Mouse (Mus musculus) layer of hippocampus, adult 18-20 months (tissue): ENCODE measurements around the gene Tcte2. TPM values are rescaled to one million over a fixed set of nuclear protein-coding genes. Genes with fewer than 3 reads are reported as not detected.

Experiments
- DNase-seq, 2 experiments: peaks; one replicate each; pipeline ENCODE4 v3.0.0; 2022; ENCODE audit warnings: low spot score in 2 of 2
- total RNA-seq, 2 experiments: library from RNA; stranded (reverse); gene quantifications; 2 replicates each; pipeline ENCODE4 v1.2.3; 2021

Gene Tcte2
- total RNA-seq, 2 experiments from 2014 or later = 18.5 to 21.0 TPM

DNA sequence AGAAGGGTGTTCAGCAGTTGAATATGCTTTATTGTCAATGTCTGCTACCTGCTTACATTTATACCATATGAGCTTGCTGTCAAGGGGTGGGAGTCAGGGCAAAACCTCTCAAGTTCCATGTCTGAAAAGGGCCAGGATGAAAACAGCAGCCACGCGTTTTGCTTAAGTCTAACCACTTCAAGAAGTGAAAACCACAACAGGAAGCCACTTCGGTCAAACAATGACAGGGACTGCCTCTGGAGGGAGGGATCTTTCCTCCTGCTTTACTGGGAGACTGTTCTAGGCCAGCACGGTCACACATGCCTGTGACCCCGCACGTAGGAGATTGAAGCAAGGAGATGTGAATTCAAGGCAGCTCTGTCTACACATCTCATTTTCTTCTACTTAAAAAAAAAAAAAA, 15.3 kb downstream of the Tcte2 start:
- no peak for DNase-seq

DNA sequence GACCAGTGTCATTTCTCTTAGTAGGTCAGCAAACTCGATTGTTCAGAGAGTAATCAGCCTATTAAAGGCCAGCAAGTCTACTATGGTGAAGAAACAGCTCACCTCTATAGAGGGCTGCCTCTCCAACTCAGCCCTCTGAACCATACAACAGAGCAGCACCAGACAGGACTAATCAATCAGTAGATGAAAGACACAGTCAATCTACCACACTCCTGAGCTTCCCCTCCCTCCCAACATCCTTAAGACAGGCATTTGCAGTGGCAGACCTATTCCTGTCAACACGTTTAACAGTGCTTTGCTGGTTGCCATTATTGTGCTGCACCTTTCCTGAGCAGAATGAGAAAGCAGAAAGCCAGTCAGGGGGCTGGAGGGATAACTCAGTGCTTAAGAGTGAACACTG, 16.3 kb downstream of the Tcte2 start:
- no peak for DNase-seq

DNA sequence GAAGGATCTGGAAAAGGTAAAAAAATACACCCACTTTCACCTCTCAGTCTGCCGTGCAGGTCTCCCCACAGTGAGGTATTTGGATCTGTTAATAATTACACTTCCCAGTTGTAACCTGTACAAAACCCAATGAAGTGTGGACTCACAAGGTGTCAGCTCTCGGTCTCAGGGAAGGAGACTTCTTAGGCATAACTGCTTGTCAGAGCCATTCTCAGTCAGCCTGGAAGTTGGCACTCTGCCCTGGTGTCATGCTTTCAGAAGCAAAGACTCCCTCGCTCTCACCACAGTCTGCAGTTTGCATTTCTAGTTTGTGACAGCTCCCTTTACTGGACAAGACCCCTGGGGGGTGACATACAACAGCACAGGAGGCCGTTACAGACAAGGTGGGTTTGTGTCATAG, 16.8 kb downstream of the Tcte2 start:
- no peak for DNase-seq

DNA sequence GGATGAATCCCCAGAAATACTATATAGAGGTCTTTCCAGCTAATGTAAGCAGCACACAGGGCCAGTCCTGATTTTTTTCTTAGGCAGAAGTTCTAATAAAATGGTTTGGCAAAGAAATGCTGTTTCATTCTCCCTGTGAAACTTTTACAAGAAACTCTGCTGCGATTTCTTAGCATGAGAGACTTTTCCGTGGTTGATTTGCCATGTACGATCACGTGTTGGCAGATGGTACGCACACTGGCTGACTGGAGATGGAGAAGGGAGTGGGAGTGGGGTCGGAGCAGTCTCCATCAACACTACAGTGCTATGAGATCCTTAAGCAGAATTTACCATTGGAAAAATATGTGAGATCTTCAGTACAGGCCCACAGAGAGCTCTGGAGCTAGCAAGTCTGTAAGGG, 17.4 kb downstream of the Tcte2 start:
- no peak for DNase-seq

DNA sequence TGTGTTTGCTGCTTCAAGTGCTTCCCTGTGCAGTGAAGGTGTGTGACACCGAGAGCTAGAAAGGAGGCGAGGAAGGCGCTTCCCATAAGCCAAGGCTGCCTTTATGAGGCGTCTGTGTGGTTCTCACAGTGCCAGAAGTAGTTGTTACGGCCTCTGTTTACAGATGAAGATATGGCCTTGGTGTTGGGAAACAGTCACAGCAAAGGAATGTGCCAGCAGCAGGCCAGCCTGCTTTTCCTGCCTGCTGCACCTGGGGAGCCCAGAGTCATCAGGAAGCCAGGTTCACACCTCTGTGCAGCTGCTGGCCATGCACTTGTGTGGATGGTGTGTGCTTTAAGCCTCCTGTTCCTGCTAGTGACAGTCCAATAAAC, 17.9 kb downstream of the Tcte2 start:
- no peak for DNase-seq

DNA sequence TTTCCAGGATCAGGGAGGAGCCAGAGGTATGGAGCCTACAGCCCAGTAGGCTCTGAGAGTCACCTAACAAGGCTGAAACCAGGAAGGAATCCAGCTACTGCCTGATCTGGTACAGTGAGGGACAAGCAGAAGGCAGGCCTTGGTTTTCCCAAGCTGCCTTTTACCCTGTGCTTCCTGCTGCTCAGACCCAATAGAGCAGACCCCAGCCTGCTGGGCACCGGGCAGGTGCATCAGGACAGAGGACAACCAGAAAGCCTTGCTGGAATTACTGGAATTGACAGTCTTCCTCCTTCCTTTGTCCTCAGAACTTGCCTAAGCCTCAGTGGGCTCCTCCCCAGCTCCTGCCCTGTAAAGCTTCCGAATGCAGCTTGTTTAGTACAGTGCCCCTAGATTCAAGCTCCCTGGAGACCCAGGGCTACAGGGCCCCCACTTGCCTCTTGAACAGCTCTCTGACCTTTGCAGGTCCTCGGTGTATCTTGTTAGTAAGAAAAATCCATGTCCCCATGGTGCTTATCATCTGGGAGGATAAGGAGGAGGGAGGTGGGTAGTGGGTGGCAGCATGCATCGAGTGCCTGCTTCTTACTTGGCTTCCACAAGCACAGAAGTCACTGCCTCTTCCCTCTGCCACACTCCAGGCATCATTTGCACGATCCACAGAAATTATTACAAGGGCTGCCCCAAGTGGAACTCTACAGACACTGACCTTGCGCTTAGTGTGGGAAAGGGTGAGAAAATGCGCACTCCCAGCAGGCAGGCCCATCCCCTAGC, 18.5 kb downstream of the Tcte2 start:
- no peak for DNase-seq

DNA sequence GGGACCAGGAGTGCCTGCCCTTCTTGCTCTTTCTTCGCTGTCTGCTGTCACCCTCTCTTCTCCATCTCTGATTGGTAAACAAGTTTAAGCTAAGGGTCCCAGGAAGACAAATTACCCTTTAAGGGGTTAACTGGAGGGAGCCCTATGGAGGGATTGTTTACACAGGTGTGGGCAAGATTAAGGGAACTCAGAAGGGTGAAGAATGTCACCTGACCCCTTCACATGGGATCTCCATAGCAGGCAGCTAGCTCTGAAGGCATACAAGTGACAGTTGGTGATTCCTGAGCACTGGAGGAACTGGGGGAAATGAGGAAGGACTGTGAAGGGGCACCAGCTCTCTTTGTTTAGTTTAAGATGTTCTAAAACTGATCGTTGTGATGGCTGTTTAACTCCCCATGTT, 19.3 kb downstream of the Tcte2 start:
- no peak for DNase-seq

DNA sequence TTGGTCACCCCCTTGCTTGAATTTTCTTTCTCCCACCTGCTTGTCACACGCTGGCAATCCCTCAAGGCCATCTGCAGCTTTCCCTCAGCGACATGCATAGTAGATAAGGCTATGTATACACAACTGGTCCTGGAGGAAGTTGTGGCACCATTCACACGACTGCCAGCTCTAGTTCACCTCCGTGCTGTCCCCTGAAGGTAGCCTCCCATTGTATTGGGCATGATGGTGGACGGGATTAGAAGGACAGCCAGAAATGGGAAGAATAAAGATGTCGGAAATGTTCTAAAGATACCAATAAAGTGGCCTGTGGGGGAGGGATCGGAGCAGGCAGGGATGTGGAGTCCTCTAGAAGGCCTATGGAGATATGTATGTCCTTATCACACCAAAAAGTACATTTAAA, 20.0 kb downstream of the Tcte2 start:
- DNase-seq = no peak

DNA sequence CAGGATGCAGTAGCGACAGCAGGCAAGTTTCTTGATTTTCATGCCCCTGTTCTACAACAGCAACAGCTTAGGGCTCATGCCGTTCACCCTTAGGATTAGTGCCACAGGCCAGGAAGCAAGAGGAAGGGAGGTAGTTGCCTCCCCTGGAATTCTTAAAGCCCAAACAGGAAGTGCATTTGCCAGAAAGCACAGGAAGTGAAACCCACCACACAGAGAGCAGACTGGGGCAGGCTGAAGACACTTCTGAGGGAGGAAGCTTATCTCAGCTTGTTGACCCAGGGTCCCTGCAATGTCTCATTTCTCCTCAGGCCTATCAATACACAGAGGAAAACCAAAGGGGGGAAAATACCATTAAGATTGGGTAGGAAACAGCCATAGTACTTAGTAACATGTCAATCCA, 20.8 kb downstream of the Tcte2 start:
- no peak for DNase-seq

DNA sequence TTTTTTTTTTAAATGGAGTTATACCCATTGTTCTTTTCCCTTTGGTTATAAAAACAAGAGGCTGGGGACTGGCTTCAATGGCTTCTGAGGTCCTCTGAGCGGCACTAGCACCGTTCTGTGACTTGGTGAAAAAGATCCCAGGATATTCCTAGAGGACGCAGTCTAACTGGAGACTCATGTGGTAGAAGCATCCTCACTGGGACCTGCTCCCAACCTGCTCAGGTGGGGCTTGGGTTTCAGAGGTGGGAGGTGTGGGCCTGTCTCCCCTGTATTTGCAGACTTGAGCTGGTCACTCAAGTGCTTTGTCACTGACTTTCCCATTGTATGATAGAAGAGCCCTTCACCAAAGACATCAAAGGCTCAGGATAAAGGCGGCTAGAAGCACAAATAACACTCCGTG, 21.6 kb downstream of the Tcte2 start:
- DNase-seq = no peak

DNA sequence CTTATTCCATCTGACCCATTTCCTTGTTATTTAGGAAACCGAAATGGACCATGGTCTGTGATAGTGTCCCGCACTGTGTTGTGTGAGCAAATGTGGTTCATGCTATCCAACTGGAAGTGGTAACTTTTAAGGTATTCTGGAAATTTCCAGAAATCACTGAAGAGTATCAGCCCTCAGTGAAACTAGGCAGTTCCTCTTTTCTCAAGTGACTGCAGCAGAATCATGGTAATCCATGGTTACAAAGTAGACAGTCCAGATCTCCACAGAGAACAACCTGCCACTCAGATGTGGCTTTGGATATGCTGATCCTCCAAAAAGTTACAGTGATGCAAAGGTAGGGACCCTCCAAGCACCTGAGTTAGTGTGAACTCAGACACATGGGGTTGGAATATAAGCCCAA, 22.7 kb downstream of the Tcte2 start:
- no peak for DNase-seq

DNA sequence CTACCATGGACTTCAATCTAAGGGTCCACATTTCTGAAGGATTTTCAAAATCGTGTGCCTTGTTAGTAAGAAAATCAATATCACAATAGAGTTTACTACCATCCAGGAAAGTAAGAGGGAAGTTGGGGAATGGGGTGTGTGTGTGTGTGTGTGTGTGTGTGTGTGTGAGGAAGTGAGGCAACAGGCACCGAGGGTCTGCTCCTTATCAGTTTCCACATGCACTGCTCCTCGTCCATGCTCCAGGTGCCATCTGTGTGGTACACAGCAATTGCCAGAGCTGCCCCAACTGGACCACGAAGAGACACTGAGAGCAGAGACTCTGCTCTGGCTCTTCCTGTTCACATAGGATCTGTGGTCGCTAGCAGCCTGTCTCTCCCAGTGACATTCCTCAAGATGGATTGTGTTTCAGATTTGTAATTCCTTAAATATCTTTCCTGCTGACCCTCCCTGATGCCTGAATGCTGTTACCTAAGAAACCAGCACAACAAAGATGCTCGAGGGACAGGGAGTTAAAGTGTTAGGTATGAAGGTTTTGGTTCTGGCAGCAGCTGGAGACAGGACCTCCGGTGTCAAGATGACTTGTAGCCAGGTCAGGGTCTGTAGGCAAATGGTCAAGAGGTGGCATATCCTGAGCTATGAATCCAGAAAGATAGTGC, 23.4 kb downstream of the Tcte2 start:
- DNase-seq = no peak

DNA sequence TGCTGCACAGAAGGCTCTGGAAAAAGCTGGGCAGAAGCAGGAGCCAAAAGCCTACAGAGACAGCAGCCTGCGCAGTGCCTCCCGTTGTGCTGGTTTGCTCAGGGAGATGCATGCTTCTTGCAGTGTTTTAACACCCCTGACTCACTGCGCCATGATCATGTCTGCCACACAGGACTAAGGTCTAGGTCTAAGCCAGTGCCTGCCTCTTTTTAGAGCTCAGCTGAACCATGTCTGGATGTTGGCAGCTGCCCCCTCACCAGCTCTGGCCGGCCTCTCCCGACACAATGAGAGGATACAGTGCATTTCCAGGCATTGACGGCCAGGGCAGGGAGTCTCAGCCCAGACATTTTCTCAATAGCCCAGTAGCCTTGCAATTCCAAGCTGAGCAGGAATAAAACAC, 24.3 kb downstream of the Tcte2 start:
- no peak for DNase-seq

DNA sequence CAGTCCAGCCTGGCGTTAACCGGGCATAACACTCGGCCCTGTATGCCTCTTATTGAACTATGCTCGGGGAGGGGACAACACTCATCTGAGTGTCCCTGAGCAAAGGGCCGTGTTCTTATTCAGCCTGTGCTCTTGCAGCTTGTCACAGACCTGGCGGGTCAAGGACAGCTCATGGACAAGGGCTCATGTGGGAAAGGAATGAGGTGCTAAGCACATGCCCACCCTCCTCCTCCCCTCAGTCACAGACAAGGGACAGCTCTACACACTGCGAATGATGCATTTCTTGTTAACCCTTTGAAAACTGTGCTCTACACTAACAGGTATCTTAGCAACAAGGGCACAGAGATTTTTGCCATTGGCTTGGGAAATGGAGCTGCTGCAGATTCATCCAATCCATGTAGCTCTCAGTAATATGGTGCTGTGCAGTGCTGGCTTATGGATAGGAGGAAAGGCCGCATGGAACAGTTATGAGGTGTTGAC, 25.8 kb downstream of the Tcte2 start:
- no peak for DNase-seq

DNA sequence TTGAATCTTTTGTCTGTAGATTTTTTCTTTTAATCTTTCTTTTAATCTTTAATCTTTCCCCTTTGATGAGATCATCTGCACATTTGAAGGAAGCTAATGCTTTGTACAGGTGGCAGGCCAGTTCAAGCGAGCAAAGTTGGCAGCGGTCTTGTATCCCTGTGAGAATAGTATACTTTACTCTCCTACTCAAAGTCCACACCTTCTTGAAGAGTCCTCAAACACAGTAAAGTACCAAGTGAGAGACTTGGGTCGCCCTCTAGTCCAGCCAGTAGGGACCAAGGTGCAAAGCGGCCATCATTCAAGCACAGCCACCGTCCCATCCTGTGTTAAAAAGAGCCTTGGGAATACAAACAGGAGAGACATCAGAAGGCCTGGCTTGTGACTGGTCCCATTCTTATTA, 26.6 kb downstream of the Tcte2 start:
- DNase-seq = no peak

DNA sequence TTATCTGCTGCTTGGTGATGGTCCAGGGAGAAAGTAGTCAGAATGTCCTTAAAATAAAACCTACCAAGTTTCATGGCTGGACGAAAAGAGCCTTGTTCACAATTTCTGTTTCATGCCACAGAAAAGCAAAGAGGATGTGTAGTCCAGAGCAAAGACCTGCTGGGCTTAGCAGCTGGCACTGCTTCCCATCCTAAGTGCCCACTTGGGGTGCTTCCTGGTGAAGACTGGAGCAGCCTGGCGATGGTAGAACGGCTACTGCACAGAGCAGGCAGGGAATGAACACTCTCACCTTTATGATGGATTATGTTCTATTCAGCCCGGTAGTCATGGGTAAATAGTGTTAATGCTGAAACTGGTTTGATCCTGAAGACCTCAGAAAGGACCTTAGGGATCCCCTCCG, 27.7 kb downstream of the Tcte2 start:
- DNase-seq = no peak

DNA sequence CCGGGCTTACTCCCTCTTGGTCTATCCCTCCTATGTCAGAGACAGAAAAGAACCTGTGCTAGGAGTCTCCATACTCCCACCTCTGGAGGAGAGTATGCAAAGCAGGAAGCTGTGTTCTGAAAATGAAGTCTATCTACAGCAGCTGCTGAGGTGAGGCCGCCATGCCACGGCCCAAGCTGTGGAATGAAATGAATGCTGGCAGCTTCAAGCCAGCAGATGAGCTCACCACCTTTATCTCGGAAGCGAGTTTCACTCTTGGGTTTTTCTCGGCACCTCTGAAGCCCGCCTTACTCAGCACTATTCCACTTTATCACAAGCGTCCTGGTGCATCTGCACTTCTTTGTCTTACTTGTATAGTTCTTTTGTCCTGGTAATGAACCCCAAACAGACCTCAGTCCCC, 28.9 kb downstream of the Tcte2 start:
- DNase-seq = no peak

DNA sequence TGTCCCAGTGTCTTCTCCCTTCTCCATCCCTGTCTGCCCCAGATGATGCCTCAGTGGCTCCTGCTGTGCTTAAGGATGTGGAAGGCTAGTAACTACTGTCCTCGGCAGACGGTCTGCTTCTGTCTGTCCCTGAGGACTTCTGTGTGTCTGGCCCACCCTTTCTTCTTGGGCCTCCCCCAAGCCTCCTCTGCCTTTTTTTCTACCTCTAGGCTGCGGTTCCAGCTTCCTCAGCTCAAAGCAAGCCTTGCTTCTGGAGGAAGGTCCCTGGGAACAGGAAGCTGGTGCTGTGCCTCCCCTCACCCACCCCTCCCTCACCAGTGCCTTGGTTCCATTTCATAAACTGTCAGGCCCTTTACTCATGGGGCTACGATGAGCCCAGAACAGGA, 29.9 kb downstream of the Tcte2 start:
- no peak for DNase-seq

DNA sequence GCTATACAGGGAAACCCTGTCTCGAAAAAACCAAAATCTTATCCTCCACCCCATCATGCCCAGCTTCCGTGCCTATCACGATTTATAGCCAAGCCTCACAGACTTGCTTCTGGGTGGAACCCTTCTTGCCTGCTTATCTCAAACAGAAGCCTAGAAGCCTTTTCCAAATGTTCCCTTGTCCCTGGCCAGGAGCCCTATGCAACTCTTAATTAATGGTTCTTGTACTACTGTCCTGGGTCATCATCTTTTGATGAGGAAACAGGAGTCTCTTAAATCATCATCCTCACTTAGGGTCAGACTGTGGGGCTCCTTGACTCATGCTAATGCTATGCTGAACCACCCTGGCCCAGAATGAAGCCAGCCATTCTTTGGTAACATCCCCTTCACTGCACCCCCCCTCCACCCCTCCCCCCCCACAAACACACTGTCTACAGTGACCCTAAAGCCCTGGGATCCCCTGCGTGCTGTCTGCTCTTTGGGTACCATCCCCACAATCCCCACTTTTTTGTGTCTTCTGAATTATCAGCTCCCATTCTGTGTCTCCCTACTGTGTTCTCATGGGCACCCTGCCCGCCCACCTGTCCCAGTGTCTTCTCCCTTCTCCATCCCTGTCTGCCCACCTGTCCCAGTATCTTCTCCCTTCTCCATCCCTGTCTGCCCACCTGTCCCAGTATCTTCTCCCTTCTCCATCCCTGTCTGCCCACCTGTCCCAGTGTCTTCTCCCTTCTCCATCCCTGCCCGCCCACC, 30.5 kb downstream of the Tcte2 start:
- DNase-seq = no peak

DNA sequence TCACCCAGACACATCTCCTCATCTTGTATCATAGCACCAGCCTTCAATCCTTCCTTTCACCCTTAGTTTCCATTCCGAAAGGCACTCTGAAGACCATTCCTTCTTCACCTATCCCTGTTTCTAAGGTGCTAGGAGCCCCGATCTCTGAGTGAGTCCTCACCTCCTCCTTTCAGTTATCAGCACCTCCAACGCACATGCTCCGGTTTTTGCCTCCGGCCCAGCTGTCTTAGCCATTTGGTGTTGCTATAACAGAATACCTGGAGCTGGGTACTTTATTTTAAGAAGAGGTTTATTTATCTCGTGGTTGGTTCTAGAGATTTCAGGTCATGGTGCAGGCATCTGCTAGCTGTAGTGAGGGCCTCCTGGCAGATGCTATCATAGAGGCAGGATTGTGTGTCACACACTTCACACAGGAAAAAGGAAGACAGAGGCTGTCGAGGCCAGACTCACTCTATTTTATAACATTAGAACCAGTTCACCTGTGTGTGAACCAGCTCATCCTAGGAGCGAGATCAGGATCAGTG, 34.7 kb downstream of the Tcte2 start:
- DNase-seq = no peak

DNA sequence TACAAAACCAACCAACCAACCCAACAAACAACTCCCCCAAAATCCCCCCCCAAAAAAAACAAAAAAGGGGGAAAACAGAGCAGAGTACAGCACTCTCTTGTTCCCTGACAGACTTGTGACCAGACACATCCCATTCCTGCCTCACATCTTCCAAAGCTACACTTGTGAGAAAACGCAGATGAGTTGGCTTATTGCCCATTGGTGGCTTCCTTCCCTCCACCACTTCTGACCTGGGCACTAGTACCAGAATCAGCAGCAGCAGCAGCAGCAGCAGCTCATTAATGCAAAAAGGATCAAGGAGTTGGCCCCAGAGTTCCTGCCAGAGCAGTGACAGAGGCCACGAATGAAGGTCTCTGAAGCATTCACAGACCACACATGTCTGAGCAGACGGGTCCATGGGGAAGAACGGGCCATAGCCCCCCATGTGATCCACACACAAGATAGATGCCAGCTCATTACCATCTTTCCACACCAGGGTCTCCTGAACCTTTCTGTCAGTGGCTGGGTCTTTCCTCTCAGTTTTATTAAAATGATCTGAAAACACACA, 36.5 kb downstream of the Tcte2 start:
- DNase-seq = no peak

DNA sequence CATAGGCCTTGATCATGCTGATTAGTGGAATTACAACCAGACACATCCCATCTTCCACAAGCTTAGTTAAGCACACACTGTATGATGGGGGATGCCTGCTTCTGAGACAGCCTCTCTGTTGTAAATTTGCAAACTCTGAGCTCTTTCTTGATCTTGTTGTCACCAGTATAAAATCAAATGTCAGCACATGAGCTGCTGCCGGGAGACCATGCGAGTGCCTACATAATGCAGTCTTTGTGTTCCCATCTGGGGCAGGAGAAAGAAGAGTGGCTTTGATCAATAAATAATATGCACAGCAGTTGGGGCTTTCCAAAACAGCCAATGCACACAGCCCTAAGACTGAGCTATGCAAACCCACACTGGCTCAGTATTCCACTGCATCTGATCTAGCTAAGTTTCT, 39.2 kb downstream of the Tcte2 start:
- peak in 1 of 2 experiments; percentile 27 for DNase-seq
